Mouse (Mus musculus) heart, postnatal 14 days (tissue): ENCODE results near the gene 1600014C23Rik. TPM values are rescaled to one million over a fixed set of nuclear protein-coding genes. Genes with fewer than 3 reads are reported as not detected.

Source experiments
- DNase-seq, 2 experiments: peaks; one replicate each; pipeline ENCODE4 v3.0.0; 2021 to 2022
- intact Hi-C: fragments of 180-260 bp; cut with DNase I; formaldehyde crosslinking; loops from one replicate; pipeline ENCODE4 v1.15.1; 2025
- total RNA-seq, 2 experiments: library from RNA; stranded (reverse); gene quantifications; 2 replicates each; pipeline ENCODE4 v1.2.3; 2021

Gene 1600014C23Rik
- total RNA-seq, 2 experiments from 2014 or later, result 0.60 TPM; not detected in 1

DNA sequence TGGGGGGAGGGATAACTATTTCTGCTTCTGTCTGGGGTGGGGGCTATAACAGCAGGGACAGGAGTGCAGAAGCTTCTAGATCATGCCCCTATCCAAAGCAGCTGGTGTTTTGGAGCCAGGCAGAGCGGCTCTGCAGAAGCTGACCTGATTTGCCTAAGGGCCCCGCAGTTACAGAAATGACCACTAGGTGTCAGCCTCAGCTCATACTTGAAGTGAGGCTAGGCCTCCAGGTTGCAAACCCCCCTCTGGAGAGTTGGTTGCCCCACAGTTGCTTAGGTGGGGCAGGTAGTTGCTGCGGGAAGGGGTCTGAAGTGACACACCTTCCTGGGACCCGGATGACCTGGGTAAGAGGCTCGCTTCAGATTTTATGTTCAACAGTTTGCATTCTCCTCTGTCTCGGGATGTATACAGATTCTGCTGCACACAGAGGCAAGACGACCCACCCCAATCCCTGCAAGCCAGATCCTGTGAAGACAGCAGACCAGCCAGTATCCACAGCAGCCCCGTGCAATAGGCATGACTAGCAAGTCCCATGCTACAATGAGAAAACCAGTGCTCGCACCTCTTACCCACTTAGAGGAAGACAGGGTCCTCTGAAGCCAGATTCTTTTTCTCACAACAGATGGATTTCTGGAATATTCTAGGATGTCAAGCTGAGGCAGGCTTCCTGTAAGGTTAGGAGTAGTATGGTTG lies 2.3 kb downstream of the 1600014C23Rik start:
- peak; percentile 83 to 93 for DNase-seq
- intact Hi-C loops, result loop anchor here (1.0 to 5.0 kb wide), 5 partner anchors 116 to 566 kb away; partner anchors contain the start of gene Dlk2

DNA sequence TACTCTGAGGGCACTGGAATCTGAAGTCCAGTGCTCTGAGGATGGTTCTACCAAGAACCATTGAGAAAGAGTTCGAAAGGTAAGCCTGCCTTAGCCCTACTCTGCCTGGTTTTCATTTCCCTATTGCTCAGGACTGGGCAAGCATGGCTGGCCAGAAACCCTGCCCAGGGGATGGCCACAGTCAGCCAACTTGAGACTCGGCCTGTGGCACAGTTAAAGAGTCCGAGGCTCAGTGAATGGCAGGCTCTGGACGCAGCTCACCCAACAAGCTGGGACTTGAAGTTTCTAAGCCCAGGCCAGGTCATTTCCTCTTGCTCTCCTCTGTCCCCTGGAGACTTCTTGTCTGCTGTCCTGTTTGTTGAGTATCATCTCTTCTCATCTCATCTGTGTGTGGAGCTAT lies 2.9 kb downstream of the 1600014C23Rik start:
- DNase-seq, result no peak
- intact Hi-C loops, result loop anchor here (1.0 to 5.0 kb wide), 5 partner anchors 117 to 567 kb away; partner anchors contain the start of gene Dlk2

DNA sequence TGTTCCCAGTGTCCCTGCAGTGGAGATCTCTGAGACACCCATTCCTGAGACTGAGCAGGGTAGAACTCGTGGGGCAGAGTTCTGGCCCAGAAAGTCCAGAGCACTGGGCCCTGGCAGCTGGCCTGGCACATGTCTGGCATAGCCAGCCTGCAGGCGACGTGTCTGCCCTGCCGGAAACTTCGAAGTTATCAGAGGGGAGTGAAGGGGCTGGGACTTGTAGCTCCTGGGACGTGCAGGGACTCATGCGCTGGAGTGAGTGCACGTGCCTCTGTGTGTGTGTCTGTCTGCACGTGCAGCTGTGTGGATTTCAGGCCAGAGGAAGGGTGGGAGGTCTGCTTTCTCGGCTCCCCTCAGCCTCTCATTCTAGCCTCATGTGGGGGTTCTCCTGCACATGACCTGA lies 4.3 kb downstream of the 1600014C23Rik start:
- DNase-seq, result no peak
- intact Hi-C loops, result no loop called here

- intact Hi-C loops, result no loop called here
- DNase-seq, result no peak
Observed at GRCm38 (mm10) chr17:45727983-45728723, 5.5 kb downstream of the 1600014C23Rik start.

GRCm38 (mm10) chr17:45727481-45727880 lies 6.2 kb downstream of the 1600014C23Rik start:
- no peak for DNase-seq
- intact Hi-C loops, result no loop called here

GRCm38 (mm10) chr17:45726249-45726648 lies 7.4 kb downstream of the 1600014C23Rik start:
- DNase-seq, result no peak
- intact Hi-C loops, result no loop called here

GRCm38 (mm10) chr17:45724574-45724921 lies 9.1 kb downstream of the 1600014C23Rik start:
- no peak for DNase-seq
- intact Hi-C loops, result loop anchor here (5.0 kb wide), 1 partner anchor 207 kb away; no protein-coding TSS in a partner anchor

GRCm38 (mm10) chr17:45723732-45724573 lies 9.7 kb downstream of the 1600014C23Rik start:
- intact Hi-C loops, result loop anchor here (5.0 kb wide), 1 partner anchor 207 kb away; no protein-coding TSS in a partner anchor
- DNase-seq, result peak; percentile 80 to 90

DNA sequence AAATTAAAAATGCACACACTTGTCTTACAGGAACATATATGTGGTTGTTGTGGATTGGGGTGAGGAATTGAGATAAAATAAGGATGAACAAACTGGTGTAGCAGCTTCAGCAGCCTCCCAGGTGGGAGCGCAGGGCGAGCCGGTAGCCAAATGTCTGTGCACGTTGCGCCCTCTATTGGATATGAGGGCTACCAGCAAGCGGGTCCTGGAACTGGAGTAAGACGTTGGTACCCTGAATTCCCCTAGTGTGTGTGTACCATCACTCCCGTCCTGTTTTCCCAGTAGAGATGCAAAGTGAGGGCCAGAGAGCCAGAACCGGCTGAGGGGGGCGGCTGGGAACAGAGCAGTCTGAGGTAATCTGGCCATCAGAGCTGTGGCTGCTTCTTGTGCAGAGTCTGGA lies 15.3 kb downstream of the 1600014C23Rik start:
- peak; percentile 70 to 80 for DNase-seq

DNA sequence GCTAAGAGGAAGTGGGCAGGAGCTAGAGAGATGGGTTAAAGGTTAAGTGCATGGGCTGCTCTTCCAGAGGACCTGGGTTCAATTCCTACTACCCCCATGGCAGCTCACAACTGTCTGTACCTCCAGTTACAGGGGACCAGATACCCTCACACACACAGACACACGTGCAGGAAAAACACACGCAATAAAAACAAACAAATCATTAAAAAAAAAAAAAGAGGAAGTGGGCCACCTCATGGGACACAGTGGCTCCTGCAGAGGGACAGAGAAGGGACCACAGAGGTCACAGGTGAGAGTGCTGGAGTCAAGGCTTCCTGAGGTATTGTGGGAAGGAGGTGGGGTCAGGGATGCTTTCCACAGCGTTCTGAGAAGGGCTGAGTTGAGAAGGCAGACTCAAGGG lies 22.1 kb downstream of the 1600014C23Rik start:
- no peak for DNase-seq
- intact Hi-C loops, result no loop called here

More for the DNA sequence above, 15.3 kb downstream of the 1600014C23Rik start:
- intact Hi-C loops, result loop anchor here (1.0 to 5.0 kb wide), 2 partner anchors 40 to 136 kb away; no protein-coding TSS in a partner anchor

GRCm38 (mm10) chr17:45710407-45710806 lies 23.2 kb downstream of the 1600014C23Rik start:
- intact Hi-C loops, result no loop called here

GRCm38 (mm10) chr17:45709829-45710228 lies 23.8 kb downstream of the 1600014C23Rik start:
- intact Hi-C loops, result no loop called here
- no peak for DNase-seq

More at GRCm38 (mm10) chr17:45710407-45710806, 23.2 kb downstream of the 1600014C23Rik start:
- no peak for DNase-seq

DNA sequence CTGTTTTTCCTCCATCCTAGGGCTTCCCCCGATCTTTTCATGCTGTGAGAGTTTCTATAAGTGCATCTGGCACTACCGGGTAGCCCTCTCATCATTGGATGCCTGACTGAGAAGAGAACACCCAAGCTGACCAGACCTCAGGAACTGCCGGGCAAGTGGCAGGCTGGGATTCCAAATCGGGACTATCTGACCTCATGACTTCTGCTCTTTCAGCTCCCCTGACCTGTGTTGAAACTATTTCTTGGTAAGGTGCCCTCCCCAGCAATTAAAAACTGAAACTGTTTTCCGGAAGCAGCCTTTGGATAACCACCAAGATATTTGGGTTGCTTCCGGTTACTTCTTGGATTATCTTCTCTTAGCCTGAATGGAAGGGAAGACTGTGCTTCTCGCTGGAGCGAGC lies 25.5 kb downstream of the 1600014C23Rik start:
- intact Hi-C loops, result no loop called here
- DNase-seq, result no peak

DNA sequence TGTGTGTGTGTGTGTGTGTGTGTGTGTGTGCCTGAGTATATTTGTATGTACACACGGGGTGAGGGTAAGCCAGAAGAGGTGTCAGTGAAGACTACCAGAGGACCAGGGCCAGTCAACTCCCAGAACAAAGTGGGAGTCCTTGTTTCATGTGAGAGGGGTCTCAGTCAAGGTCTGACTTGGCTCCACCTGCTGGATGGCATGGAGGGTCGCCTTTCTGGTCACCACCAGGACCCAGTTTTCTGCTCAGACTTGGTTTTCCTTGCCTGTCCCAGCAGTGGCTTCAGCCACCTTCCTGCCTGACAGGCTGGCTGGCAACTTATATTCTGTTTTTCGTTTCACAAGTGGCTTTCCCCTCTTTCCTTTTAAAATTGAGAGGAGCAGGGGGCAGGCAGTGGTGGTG lies 26.3 kb downstream of the 1600014C23Rik start:
- intact Hi-C loops, result no loop called here
- no peak for DNase-seq

DNA sequence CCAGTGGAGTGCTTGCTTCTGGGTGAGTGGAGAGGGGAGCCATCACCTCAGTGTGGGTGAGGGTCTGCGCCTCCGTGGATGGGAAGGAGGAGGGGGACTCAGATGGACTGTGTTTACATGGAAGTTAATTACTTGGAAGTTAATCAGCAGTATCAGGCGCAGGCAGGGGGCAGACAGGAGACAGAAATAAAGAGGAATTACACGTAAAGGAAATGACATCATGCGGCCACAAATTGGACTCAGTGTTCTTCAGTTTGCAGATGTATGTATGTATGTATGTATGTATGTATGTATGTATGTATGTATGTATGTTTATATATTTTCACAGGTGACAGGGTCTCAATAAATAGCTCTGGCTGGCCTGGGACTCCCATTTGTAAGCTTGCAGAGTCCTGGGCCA lies 26.8 kb downstream of the 1600014C23Rik start:
- intact Hi-C loops, result no loop called here
- DNase-seq, result no peak

GRCm38 (mm10) chr17:45703187-45703586 lies 30.5 kb downstream of the 1600014C23Rik start:
- DNase-seq, result no peak
- intact Hi-C loops, result no loop called here

DNA sequence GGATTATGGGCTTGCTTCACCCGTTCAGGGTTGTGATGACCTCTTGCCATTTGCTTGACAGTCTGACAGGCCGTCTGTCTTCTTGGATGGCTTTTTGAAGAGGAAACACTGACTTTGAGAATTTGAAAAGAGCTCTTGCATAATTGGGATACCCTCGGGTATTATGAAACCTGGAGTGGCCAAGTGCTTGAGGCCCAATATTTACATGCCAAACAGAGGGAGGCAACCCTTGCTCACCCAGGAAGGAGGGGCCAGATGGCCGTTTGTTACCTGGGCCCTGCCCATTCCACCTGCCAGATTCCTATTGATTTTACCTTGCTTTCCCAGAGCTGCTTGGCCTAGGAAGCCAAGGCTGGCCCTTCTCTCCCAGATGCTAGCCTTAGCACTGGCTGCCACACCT lies 31.4 kb downstream of the 1600014C23Rik start:
- no peak for DNase-seq
- intact Hi-C loops, result no loop called here

DNA sequence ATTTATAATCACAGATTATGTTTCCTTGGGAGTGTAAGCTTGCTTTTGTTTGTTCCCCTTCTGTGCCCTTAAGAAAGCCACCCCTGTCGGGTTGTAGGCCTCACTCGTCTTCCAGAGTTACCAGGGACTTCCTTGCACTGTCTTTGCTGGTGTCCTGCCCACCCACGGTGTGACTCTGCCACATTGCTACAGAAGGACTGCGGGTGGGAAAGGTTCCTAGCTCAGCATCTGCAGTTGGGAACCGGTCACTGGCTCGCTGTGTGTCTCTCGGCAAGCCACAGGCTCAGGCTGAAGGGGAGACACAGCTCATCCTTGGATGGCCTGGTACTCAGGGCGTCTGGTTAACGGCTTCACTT lies 32.4 kb downstream of the 1600014C23Rik start:
- intact Hi-C loops, result no loop called here
- no peak for DNase-seq

GRCm38 (mm10) chr17:45700496-45701235 lies 33.0 kb downstream of the 1600014C23Rik start:
- peak; percentile 51 to 56 for DNase-seq
- intact Hi-C loops, result no loop called here
